Mouse (Mus musculus) c-Kit-negative CD71-positive TER-119-positive erythroid progenitor cells, embryonic 14.5 days (primary cell): Measurements from ENCODE around the gene Chac1.

ENCODE experiments used
- DNase-seq: peaks from one replicate; pipeline ENCODE4 v3.0.0-alpha.2; 2013; ENCODE audit warnings: low read depth, low spot score

Gene Chac1

GRCm38 (mm10) chr2:119327942-119328526, 23.0 kb upstream of the Chac1 start:
- DNase-seq: no peak

- no peak for DNase-seq
Measured at GRCm38 (mm10) chr2:119328546-119328945, 22.5 kb upstream of the Chac1 start.

GRCm38 (mm10) chr2:119329123-119329817, 21.8 kb upstream of the Chac1 start:
- no peak for DNase-seq

GRCm38 (mm10) chr2:119330795-119331194, 20.2 kb upstream of the Chac1 start:
- no peak for DNase-seq

- DNase-seq: no peak
Measured at GRCm38 (mm10) chr2:119332177-119332661, 18.8 kb upstream of the Chac1 start.

- DNase-seq: no peak
Measured at GRCm38 (mm10) chr2:119334135-119334534, 16.9 kb upstream of the Chac1 start.

- DNase-seq: no peak
Measured at GRCm38 (mm10) chr2:119334964-119335525, 16.0 kb upstream of the Chac1 start.

- DNase-seq: no peak
Measured at GRCm38 (mm10) chr2:119335535-119335934, 15.5 kb upstream of the Chac1 start.

- no peak for DNase-seq
Measured at GRCm38 (mm10) chr2:119336002-119336401, 15.0 kb upstream of the Chac1 start.

GRCm38 (mm10) chr2:119336470-119336869, 14.6 kb upstream of the Chac1 start:
- no peak for DNase-seq

- peak; percentile 55 for DNase-seq
Measured at GRCm38 (mm10) chr2:119337425-119338265, 13.4 kb upstream of the Chac1 start.

- DNase-seq: no peak
Measured at GRCm38 (mm10) chr2:119344537-119345138, 6.4 kb upstream of the Chac1 start.

- DNase-seq: no peak
Measured at GRCm38 (mm10) chr2:119353707-119354106, 2.7 kb downstream of the Chac1 start.

- no peak for DNase-seq
Measured at GRCm38 (mm10) chr2:119355089-119355488, 4.1 kb downstream of the Chac1 start.

GRCm38 (mm10) chr2:119355651-119356050, 4.6 kb downstream of the Chac1 start:
- DNase-seq: no peak

GRCm38 (mm10) chr2:119356310-119356709, 5.3 kb downstream of the Chac1 start:
- DNase-seq: no peak

- DNase-seq: no peak
Measured at GRCm38 (mm10) chr2:119356805-119357204, 5.8 kb downstream of the Chac1 start.

- no peak for DNase-seq
Measured at GRCm38 (mm10) chr2:119358249-119358648, 7.2 kb downstream of the Chac1 start.

GRCm38 (mm10) chr2:119359721-119360291, 8.8 kb downstream of the Chac1 start:
- DNase-seq: no peak

GRCm38 (mm10) chr2:119364969-119365368, 13.9 kb downstream of the Chac1 start:
- DNase-seq: no peak

GRCm38 (mm10) chr2:119367346-119367745, 16.3 kb downstream of the Chac1 start:
- DNase-seq: no peak
